Mouse (Mus musculus) kidney, postnatal 36 days (tissue): ENCODE data around the gene Crebl2.
A peak's percentile ranks its signal among the peaks of the same experiment; 100 is the strongest.

Source experiments
- DNase-seq, 2 experiments: peaks; one replicate each; pipeline ENCODE4 v3.0.0; 2021 to 2022; ENCODE audit warnings: mixed read lengths in 2 of 2

Gene Crebl2

GRCm38 (mm10) chr6:134822844-134823243, 7.1 kb upstream of the Crebl2 start:
- DNase-seq = peak in 1 of 2 experiments; percentile 49

GRCm38 (mm10) chr6:134830776-134831175, 822 bp downstream of the Crebl2 start:
- peak in 1 of 2 experiments; percentile 11 for DNase-seq

GRCm38 (mm10) chr6:134834585-134835251, 4.8 kb downstream of the Crebl2 start:
- no peak for DNase-seq

GRCm38 (mm10) chr6:134838111-134838510, 8.2 kb downstream of the Crebl2 start:
- DNase-seq = no peak

GRCm38 (mm10) chr6:134840346-134840745, 10.4 kb downstream of the Crebl2 start:
- DNase-seq = no peak

GRCm38 (mm10) chr6:134845726-134846125, 15.8 kb downstream of the Crebl2 start:
- DNase-seq = peak; percentile 31 to 51

GRCm38 (mm10) chr6:134846308-134846707, 16.4 kb downstream of the Crebl2 start:
- DNase-seq = no peak

GRCm38 (mm10) chr6:134847550-134847949, 17.6 kb downstream of the Crebl2 start:
- no peak for DNase-seq

- peak; percentile 69 to 82 for DNase-seq
Observed at GRCm38 (mm10) chr6:134848197-134848890, 18.4 kb downstream of the Crebl2 start.

- no peak for DNase-seq
Observed at GRCm38 (mm10) chr6:134849461-134849860, 19.5 kb downstream of the Crebl2 start.

- no peak for DNase-seq
Observed at GRCm38 (mm10) chr6:134849985-134850384, 20.0 kb downstream of the Crebl2 start.

GRCm38 (mm10) chr6:134854782-134855181, 24.8 kb downstream of the Crebl2 start:
- DNase-seq = no peak

- DNase-seq = peak; percentile 46 to 61
Observed at GRCm38 (mm10) chr6:134855926-134856325, 26.0 kb downstream of the Crebl2 start.

- no peak for DNase-seq
Observed at GRCm38 (mm10) chr6:134859021-134859420, 29.1 kb downstream of the Crebl2 start.

GRCm38 (mm10) chr6:134860275-134860674, 30.3 kb downstream of the Crebl2 start:
- no peak for DNase-seq

- DNase-seq = no peak
Observed at GRCm38 (mm10) chr6:134861386-134861785, 31.4 kb downstream of the Crebl2 start.

GRCm38 (mm10) chr6:134862671-134863104, 32.7 kb downstream of the Crebl2 start:
- DNase-seq = peak; percentile 74 to 88

GRCm38 (mm10) chr6:134863146-134863545, 33.2 kb downstream of the Crebl2 start:
- peak; percentile 93 to 99 for DNase-seq

GRCm38 (mm10) chr6:134866113-134866512, 36.2 kb downstream of the Crebl2 start:
- DNase-seq = no peak

GRCm38 (mm10) chr6:134867325-134867724, 37.4 kb downstream of the Crebl2 start:
- no peak for DNase-seq

GRCm38 (mm10) chr6:134870209-134870742, 40.3 kb downstream of the Crebl2 start:
- no peak for DNase-seq

- no peak for DNase-seq
Observed at GRCm38 (mm10) chr6:134870887-134871286, 40.9 kb downstream of the Crebl2 start.

- peak; percentile 41 to 42 for DNase-seq
Observed at GRCm38 (mm10) chr6:134872236-134872635, 42.3 kb downstream of the Crebl2 start.

GRCm38 (mm10) chr6:134873018-134873417, 43.1 kb downstream of the Crebl2 start:
- peak; percentile 29 to 73 for DNase-seq
